Mouse (Mus musculus): ENCODE measurements around the gene Fto.

GRCm38 (mm10) chr8:91463757-91464156 is 150.4 kb downstream of the Fto start:
- TF ChIP-seq CTCF (IDR thresholded peaks at IDR 0.05; ENCODE audit: insufficient read depth, low read length): no peak
- no peak for TF ChIP-seq POLR2A (IDR thresholded peaks at IDR 0.05; ENCODE audit: borderline replicate concordance, extremely low read depth, low read depth, low read length)

Data from lung, adult 2 months (tissue).